Mouse (Mus musculus) cerebellum, postnatal 14 days (tissue): ENCODE results near the gene Paqr3.

Source experiments
- DNase-seq, 2 experiments: peaks; one replicate each; pipeline ENCODE4 v3.0.0; 2021; ENCODE audit warnings: mixed read lengths in 2 of 2

Gene Paqr3

GRCm38 (mm10) chr5:97111207-97111910 is at the start of gene Paqr3:
Gene Paqr3, minus strand, starts transcription at chr5:97111596.
- DNase-seq, result peak; percentile 99

- peak in 1 of 2 experiments; percentile 58 for DNase-seq
Measured at GRCm38 (mm10) chr5:97154688-97155087, 43.3 kb upstream of the Paqr3 start.

- DNase-seq, result peak; percentile 30 to 57
Measured at GRCm38 (mm10) chr5:97135331-97135730, 23.9 kb upstream of the Paqr3 start.

- no peak for DNase-seq
Measured at GRCm38 (mm10) chr5:97129589-97129988, 18.2 kb upstream of the Paqr3 start.

GRCm38 (mm10) chr5:97128242-97129226 is 17.1 kb upstream of the Paqr3 start:
- DNase-seq, result peak; percentile 86 to 87

- no peak for DNase-seq
Measured at GRCm38 (mm10) chr5:97127284-97127683, 15.9 kb upstream of the Paqr3 start.

GRCm38 (mm10) chr5:97126005-97126404 is 14.6 kb upstream of the Paqr3 start:
- peak; percentile 77 to 83 for DNase-seq

- no peak for DNase-seq
Measured at GRCm38 (mm10) chr5:97125459-97125970, 14.1 kb upstream of the Paqr3 start.

GRCm38 (mm10) chr5:97124977-97125376 is 13.6 kb upstream of the Paqr3 start:
- no peak for DNase-seq

- DNase-seq, result peak in 1 of 2 experiments; percentile 36
Measured at GRCm38 (mm10) chr5:97110697-97111096, 699 bp downstream of the Paqr3 start.

- DNase-seq, result no peak
Measured at GRCm38 (mm10) chr5:97110133-97110532, 1.3 kb downstream of the Paqr3 start.

- no peak for DNase-seq
Measured at GRCm38 (mm10) chr5:97108333-97108732, 3.1 kb downstream of the Paqr3 start.

GRCm38 (mm10) chr5:97099954-97100353 is 11.4 kb downstream of the Paqr3 start:
- no peak for DNase-seq

GRCm38 (mm10) chr5:97097631-97098041 is 13.8 kb downstream of the Paqr3 start:
- DNase-seq, result no peak

- no peak for DNase-seq
Measured at GRCm38 (mm10) chr5:97095335-97095734, 16.1 kb downstream of the Paqr3 start.

GRCm38 (mm10) chr5:97092970-97093369 is 18.4 kb downstream of the Paqr3 start:
- DNase-seq, result no peak

GRCm38 (mm10) chr5:97090034-97090784 is 21.2 kb downstream of the Paqr3 start:
- DNase-seq, result no peak

GRCm38 (mm10) chr5:97089426-97089825 is 22.0 kb downstream of the Paqr3 start:
- DNase-seq, result no peak

GRCm38 (mm10) chr5:97088231-97088630 is 23.2 kb downstream of the Paqr3 start:
- no peak for DNase-seq

GRCm38 (mm10) chr5:97087746-97088145 is 23.6 kb downstream of the Paqr3 start:
- DNase-seq, result no peak

GRCm38 (mm10) chr5:97087030-97087630 is 24.3 kb downstream of the Paqr3 start:
- DNase-seq, result peak in 1 of 2 experiments; percentile 16

- no peak for DNase-seq
Measured at GRCm38 (mm10) chr5:97085071-97085470, 26.3 kb downstream of the Paqr3 start.
